Mouse (Mus musculus): ENCODE data around the gene Apba1.
A peak's percentile ranks its signal among the peaks of the same experiment; 100 is the strongest.

Gene Apba1

GRCm38 (mm10) chr19:23874502-23874901 is 115.8 kb downstream of the Apba1 start:
- ATAC-seq (ENCODE audit: low TSS enrichment) = peak; percentile 73

GRCm38 (mm10) chr19:23875819-23876218 is 117.1 kb downstream of the Apba1 start:
- ATAC-seq (ENCODE audit: low TSS enrichment) = no peak

GRCm38 (mm10) chr19:23879862-23880261 is 121.2 kb downstream of the Apba1 start:
- ATAC-seq (ENCODE audit: low TSS enrichment) = peak; percentile 96

GRCm38 (mm10) chr19:23886169-23886568 is 127.5 kb downstream of the Apba1 start:
- no peak for ATAC-seq (ENCODE audit: low TSS enrichment)

- no peak for ATAC-seq (ENCODE audit: low TSS enrichment)
Observed at GRCm38 (mm10) chr19:23891421-23891820, 132.7 kb downstream of the Apba1 start.

- peak; percentile 42; the same call in 1 of the 2 replicates for ATAC-seq (ENCODE audit: low TSS enrichment)
Observed at GRCm38 (mm10) chr19:23892633-23893032, 133.9 kb downstream of the Apba1 start.

GRCm38 (mm10) chr19:23893093-23893889 is 134.6 kb downstream of the Apba1 start:
- ATAC-seq (ENCODE audit: low TSS enrichment) = peak; percentile 50

- ATAC-seq (ENCODE audit: low TSS enrichment) = no peak
Observed at GRCm38 (mm10) chr19:23893946-23894345, 135.3 kb downstream of the Apba1 start.

DNA sequence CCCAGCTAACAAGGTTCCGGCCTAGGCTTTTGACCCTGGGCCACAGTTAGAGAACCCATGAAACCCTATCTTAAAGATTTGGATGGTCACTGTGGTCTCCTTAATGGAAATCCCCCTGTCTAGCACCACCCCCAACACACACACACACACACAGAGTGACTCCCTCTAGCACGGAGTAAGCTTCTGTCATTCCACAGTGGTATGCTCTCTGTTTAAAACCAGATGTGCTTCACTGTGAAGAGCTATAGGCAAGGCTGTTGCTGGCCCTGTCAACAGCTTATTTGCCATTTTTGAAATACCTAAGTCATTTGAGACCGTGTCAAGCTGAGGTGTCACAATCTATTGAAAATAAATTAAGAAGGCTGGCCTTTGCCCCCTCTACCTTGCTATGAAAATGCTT is 136.1 kb downstream of the Apba1 start:
- no peak for ATAC-seq (ENCODE audit: low TSS enrichment)

DNA sequence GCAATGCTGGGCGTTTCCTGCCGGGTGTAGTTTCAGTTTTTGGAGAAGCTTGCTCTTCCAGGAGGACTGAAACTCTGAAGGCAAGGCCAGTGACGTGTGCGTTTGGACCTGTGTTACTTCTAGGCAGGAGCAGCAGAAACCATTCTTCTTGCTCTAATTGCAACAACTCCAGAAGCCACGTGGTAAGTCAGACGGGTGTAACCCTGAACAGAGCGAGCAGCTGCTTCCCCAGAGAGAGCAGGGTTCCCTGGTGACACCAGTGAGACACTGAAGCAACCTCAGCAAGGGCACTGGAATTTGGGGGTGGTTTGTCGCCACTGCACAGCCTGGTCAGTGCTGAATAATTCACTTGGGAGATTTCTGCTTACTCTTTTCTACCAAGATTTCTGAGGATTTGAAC is 138.2 kb downstream of the Apba1 start:
- ATAC-seq (ENCODE audit: low TSS enrichment) = no peak

- ATAC-seq (ENCODE audit: low TSS enrichment) = no peak
Observed at GRCm38 (mm10) chr19:23898501-23898900, 139.8 kb downstream of the Apba1 start.

DNA sequence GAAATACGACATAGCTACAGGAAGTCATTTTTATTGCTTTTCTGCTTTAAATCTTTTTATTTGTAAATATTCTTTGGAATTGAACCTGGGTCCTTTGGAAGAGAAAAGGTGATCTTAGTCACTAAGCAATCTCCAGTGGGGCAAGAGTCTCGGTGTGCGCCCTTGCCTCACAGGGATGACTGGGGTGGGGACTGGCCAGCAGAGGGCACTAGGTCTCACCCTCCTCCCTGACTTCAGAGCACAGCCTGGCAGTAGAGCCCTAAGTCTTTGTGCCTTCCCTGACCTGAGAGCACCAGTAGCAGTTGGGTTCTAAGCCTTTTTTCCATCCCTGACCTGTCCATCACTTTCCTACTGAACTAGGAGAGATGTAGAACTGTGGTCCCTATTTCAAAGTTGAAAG is 142.5 kb downstream of the Apba1 start:
- no peak for ATAC-seq (ENCODE audit: low TSS enrichment)

- peak; percentile 57 for ATAC-seq (ENCODE audit: low TSS enrichment)
Observed at GRCm38 (mm10) chr19:23901768-23902167, 143.1 kb downstream of the Apba1 start.

DNA sequence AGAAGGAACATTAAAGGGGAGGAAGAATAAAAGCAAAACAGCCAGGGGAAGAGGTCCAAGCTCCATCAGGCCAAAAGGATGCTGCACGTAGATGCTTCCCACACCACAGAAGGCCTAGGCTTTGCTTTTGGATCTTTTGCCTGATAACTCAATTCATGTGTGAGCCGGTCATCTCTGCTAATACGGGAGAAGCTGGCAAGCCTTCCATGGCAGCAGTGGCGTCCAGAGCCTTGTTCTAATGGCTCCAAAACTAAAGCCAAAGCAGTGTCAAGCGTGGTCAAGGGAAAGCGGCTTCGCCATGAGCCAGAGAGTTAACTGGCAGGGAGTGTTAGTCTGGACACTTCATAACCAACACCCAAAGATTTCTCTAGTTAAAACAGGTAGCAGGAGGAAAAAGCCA is 144.4 kb downstream of the Apba1 start:
- ATAC-seq (ENCODE audit: low TSS enrichment) = no peak

GRCm38 (mm10) chr19:23904922-23905321 is 146.2 kb downstream of the Apba1 start:
- ATAC-seq (ENCODE audit: low TSS enrichment) = no peak

- no peak for ATAC-seq (ENCODE audit: low TSS enrichment)
Observed at GRCm38 (mm10) chr19:23905772-23906171, 147.1 kb downstream of the Apba1 start.

DNA sequence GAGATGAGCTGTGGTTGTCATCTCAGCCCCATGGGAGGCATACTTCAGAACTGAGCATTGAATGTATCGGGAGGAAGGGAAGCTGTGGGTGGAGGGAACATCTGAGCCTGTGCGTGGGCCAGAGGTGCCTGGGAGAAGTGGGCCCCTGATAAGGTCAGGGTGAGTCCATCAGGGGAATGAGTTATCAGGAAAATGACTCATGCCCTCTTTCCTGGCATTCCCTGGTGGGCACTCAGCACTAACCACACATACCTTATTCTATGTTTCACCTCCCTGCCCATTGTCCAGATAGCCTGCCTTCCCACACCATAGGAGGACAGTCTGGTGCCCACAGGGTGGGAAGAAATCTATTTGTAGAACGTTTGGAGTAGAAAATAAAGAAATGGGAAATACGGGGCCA is 151.7 kb downstream of the Apba1 start:
- peak; percentile 18; the same call in 1 of the 2 replicates for ATAC-seq (ENCODE audit: low TSS enrichment)

DNA sequence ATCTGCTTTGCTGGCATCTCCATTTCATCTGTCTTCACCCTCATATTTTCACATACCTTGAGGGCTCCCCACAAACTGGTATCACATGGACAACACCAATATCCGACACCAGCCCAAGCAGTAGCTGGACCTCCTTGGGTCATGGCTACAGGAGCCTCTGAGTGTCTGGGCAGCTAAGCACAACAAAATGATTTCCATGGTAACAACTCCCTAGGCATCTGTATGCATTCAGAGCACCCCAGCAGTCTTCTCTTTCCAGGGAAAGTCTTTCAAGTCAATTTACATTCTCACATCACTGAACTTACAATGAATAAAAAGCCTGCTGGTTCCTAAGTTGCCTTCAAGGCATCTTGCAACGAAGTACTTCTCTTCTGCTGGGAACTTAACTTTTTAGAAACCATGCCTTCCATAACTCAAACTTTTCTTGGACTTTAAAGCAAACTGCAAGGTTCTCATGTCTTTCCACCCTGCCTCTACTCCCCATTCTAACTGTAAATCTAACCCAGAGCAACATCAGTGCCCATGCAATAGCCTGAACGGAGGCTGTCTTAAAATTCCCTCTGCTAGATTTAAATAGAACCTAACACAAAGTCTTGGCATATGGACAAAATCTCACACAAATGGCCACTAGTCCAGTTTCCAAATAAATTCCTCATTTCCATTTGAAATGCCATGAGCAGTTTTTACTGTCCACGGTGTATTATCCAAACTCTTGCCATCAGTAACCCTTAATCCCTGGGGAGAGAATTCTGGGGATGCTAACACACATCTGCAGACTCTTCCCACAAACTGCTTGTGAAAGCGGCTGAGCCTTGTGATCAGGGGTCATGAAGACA is 160.9 kb downstream of the Apba1 start:
- no peak for ATAC-seq (ENCODE audit: low TSS enrichment)

DNA sequence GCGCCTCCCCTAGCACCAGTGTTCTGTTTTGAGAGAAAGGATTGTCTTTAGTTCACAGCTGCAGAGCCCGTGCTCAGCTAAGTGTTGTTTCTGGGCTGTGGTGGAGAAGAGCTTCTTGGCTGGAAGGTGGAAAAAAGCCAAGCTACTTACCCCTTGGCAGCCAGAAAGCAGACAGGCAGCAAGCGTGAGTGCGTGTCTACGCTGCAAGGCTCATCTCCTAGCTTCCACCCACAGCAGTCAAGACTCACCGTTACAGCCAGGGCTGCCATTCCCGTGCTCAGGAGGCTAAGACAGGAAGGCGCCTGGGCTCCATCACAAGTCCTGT is 161.5 kb downstream of the Apba1 start:
- peak; percentile 18; the same call in 1 of the 2 replicates for ATAC-seq (ENCODE audit: low TSS enrichment)

DNA sequence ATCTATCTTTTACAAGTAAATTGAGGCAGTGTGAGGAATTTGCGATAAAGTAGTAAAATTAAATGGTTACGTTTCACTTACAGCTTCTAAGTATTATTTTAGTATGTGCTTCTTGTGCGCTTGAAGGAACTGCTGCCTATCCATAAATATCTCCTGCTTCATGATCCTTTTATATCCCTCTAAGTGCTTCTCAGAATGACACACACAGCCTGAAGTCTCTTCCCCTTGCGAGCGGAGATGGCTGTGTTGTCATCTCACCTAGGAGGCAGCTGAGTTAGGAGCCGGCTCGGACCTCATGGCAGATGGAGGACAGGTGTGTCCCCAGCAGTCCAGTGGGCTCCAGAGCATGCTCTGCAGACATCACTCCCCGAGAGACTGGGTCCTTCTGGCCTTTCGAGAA is 163.9 kb downstream of the Apba1 start:
- ATAC-seq (ENCODE audit: low TSS enrichment) = peak; percentile 86

- ATAC-seq (ENCODE audit: low TSS enrichment) = no peak
Observed at GRCm38 (mm10) chr19:23924057-23924456, 165.4 kb downstream of the Apba1 start.

GRCm38 (mm10) chr19:23924791-23925190 is 166.1 kb downstream of the Apba1 start:
- no peak for ATAC-seq (ENCODE audit: low TSS enrichment)

GRCm38 (mm10) chr19:23925541-23925940 is 166.9 kb downstream of the Apba1 start:
- no peak for ATAC-seq (ENCODE audit: low TSS enrichment)

All from frontal cortex, adult (tissue).